Mouse (Mus musculus): ENCODE results near the gene Tnrc6a.

The Tnrc6a gene

DNA sequence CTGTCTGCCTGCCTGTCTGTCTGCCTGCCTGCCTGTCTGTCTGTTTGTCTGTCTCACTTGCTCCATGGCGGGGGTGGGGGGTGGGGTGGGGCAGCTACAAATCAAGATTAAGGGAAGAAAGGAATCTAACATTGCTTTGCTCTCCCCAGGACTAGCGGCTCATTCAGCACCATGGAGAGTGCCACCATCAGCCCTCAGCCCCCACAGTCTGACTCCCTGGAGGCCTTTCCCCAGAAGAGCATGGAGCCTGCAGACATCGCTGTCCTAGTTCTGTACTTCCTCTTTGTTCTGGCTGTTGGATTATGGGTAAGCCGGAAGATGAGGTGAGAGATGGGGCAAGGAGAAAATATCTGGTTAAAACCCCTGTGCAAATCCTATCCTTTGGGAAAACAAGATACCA is 111.8 kb downstream of the Tnrc6a start:
- DNase-seq (ENCODE audit: low spot score in 2 of 2): no peak

DNA sequence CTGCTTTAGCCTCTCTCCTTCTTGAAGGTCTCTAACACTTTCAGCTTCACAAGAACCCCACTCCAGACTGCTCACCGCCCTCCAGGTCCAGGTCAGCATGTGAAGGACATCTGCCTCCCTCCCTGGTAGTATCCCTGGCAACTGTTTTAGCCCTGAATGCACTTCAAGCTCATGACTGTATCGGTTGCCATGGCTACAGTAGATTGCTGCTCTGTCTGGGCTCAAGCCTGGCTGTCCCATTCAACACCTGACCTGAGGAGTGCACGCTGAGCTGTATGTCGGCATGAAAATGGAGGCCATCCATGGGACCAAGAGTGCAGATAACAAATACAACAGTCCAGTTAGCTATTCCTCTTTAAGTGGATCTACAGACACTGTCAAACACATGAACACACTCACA is 114.9 kb downstream of the Tnrc6a start:
- DNase-seq (ENCODE audit: low spot score in 2 of 2): no peak

DNA sequence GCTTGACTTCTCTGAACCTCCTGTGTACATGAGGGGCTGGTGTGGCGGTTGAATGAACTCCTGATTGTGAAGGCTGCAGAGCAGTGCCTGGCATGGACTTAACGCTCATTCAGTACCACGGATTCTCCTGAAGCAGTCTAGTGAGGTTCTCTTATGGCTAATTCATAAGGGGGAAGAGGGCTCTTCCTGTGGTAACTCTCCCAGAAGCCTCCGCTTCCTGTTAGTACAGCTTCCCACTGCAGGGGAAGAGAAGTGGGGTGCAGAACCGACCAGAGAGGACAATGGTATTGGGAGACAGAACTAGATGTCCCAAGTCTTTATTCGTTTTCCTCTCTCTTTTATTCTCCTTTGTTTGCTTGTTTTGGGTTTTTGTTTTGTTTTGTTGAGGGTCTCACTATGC is 116.4 kb downstream of the Tnrc6a start:
- DNase-seq (ENCODE audit: low spot score in 2 of 2): no peak

DNA sequence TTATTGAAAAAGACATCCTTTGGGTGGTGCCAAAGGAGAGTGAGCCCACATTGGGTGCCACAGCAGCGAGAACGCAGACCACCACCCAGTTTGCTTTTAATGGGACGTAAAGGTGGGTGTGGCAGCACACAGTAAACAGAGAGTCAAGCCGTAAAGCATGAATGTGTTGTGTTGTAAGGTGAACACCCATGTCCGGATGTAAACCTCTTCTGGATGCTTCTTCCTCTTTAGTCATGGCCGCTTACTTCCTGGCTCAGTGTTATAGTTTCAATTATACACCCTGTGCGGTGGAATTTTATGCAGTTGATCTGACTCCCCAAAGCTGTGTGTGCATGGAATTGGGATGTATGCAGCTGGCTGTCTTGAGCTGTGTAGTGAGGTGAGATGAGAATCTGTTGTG is 118.6 kb downstream of the Tnrc6a start:
- no peak for DNase-seq (ENCODE audit: low spot score in 2 of 2)

DNA sequence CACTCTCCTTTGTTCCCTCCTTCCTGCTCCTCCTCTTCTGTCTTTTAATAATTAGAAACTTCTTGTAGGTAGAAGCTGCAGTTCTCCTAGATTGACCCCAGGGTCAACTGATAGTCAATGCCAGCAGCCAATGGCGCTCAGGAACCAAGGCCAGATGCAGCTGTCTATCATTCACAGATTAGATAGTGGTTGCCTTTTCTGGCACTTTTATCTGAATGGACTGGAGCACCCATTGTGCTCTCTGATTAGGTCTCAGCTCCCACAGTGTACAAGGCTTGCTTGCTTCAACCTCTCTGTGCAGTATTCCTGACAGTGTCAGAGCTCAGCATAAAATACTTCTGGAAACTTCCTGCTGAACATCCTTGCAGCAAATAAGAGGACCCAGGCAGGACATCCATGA is 121.1 kb downstream of the Tnrc6a start:
- no peak for DNase-seq (ENCODE audit: low spot score in 2 of 2)

Data from urinary bladder, postnatal 36 days (tissue).